Mouse (Mus musculus) heart, postnatal 36 days (tissue): ENCODE data around the gene Acsl1. TPM values are rescaled to one million over a fixed set of nuclear protein-coding genes. Genes with fewer than 3 reads are reported as not detected.

Source experiments
- DNase-seq, 2 experiments: peaks; one replicate each; pipeline ENCODE4 v3.0.0; 2021 to 2022
- intact Hi-C: fragments of 180-260 bp; cut with DNase I; formaldehyde crosslinking; loops from one replicate; pipeline ENCODE4 v1.15.1; 2025
- total RNA-seq, 2 experiments: library from RNA; stranded (reverse); gene quantifications; 2 replicates each; pipeline ENCODE4 v1.2.3; 2021

The Acsl1 gene
- total RNA-seq, 2 experiments from 2014 or later = 996 to 1,034 TPM

DNA sequence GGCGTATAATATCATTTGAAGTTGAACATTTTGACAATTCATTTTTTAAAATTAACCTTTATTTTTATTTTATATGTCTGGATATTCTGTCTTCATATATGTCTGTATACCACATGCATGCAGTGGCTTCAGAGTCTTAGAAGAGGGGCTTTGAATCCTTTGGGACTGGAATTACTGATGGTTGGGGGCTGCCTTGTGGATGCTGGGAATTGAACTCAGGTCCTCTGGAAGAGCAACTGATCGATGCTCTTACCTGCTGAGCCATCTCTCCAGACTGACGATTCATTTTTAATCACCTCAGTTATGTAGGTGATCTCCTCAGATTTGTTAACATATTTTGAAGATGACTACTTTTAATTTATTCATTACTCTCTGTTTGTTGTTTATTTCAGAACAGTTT is 3.3 kb downstream of the Acsl1 start:
- intact Hi-C loops = loop anchor here (5.0 kb wide), 1 partner anchor 73 kb away; no protein-coding TSS in a partner anchor
- DNase-seq = no peak

DNA sequence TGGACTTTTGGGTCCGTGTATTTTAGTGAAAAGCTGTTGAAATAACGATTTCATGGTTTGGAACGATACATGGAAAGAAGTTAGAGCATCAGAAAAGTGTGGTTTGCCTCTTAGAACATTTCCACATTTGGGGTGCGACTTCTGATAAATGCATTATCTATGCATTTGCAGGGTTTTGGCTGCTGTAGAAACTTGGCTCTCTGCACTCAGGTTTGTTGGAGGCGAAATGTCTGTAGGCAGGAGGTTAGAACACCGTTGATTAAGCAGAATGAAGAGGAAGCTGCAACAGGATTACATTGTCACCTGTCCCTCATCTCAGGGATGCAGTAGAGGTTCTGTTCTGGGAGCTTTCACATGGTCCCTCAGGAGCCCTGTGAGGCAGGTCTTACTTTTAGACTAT is 3.8 kb downstream of the Acsl1 start:
- intact Hi-C loops = loop anchor here (5.0 kb wide), 1 partner anchor 73 kb away; no protein-coding TSS in a partner anchor

DNA sequence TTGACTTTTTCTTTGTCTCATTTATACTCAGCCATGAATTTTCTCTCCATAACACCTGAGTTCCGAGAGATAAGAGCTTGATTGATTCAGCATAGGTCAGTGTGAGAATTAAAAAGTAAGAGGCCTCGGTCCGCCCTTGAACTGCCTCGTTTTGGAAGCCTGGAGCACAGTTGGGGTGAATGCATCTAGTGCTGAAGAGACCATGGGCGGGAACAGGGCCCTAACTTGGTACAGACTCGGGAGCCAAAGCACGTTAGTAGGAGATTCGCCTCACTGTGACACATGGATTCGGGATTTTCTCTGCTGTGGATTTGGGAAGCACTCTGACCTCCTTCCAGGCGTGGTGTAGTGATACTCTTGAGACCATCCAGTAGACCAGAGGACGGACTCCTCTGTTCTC is 4.6 kb downstream of the Acsl1 start:
- intact Hi-C loops = no loop called here
- no peak for DNase-seq

More for the DNA sequence above, 3.8 kb downstream of the Acsl1 start:
- DNase-seq = no peak

DNA sequence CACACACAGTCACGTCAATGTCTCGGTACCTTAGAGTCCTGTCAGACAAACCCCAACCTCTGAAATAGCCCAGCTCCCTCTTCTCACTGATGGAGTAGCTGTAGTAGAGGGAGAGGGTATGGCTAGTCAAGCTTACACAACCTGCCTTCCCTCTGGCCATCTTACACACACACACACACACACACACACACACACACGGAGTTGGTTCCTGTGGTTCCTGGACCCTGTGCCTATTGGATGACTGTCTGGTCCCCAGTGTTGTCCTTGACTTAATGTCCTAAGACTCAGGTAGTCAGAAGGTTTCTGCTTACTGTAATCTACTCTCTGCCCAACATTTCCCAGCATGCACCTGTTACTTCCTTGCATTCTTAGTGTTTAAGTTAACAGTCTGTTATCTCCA is 5.1 kb downstream of the Acsl1 start:
- no peak for DNase-seq
- intact Hi-C loops = no loop called here

DNA sequence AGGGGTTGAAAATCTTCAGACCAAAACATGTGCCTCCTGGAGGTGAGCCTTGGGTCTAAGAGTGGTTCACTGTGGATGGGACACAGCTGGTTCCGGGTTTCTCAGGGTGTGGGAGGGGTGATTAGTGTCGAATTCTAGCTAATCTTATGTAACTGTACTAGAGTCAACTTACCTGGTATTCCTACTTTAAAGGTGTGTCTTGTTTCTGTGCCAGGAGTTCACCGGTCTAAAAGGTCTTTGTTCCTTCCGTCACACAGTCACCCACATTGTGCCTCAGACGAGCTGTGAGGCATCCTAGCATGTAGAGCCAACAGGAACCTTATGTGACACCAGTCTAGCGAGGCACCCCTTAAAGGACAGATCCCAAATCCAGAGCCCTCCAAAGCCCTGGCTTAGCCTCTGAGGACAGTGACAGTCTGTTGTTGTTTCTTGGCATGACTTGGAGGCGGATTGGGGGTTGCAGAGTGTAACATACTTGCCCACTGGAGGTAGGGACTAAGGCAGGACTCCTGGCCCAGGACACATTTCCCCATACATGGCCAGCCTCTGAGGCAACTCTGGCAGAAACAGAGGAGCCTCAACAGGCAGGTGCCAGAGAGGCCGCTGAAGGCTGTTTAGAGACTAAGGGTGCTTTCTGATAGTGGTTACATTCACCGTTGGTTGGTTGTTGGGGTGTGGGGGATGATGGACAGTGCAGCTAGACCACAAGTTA is 7.1 kb downstream of the Acsl1 start:
- peak in 1 of 2 experiments; percentile 16 for DNase-seq
- intact Hi-C loops = no loop called here

DNA sequence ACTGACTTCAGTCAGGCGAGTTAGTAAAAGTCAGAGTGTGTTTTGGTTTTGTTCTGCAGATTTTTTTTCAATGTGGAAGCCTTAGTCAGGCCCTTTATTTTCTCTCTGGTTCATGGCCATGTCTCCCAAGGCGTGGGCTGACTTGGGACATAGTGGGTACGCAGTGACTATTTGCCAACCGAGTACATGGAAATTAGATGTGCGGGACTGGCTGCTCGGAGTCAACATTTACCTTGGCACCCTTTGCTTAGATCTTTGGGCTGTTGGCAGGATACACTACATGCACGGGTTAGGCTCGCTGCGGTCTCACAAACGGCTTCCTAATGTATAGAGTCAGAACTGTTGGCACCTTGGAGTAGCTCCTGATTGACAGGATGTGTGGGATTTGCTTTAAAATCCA is 7.9 kb downstream of the Acsl1 start:
- DNase-seq = peak in 1 of 2 experiments; percentile 3
- intact Hi-C loops = no loop called here

DNA sequence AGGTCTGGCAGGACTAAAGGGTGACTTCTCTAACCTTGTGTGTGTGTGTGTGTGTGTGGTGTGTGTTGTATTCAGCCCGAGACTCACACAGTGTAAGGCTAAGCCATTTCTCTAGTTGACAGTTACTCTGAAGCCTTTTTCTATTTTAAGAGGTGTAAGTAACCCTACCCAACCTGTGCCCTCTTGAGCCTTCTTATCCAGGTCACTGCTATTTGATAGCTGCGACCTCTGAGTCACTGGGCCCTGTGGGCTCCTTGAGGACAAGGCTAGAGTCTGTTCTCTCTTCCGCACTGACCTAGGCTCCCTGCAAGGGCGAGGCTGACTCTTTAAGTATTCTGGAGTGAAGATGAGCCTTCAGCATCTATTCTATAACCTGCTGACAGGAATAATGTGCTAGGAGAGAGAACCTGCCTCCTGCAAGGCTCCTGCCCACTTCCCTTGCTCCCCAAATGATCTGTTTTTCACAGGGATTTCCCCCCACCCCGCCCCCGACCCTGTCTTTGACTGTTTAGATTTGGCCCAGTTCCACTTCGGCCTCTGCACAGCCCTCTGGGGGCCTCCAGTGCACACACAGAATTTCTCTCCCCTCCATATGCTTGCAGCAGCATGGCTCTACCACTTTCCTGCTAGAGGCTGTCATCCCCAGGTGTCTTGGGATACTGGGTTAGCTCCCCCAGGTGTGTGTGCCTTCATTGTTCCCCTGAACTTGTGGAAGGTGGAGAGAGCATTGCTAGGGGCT is 9.1 kb downstream of the Acsl1 start:
- peak in 1 of 2 experiments; percentile 15 for DNase-seq
- intact Hi-C loops = no loop called here

DNA sequence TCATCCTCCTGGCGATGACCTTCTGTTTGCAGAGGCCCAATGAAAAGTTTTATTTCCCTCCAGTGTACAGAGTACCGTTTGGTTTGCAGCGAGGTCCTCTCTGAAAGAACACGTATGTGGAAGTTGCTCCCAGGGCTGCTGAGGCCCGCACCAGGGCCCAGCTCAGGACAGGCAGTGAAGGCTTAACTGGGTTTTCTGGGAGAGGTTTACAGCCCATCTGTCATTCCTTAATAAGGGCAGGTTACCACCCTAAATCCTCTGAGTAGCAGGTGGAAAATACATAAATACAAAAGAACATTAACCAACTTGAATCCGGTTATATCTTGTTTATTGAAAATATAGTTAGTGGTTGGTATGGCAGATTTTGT is 9.7 kb downstream of the Acsl1 start:
- no peak for DNase-seq
- intact Hi-C loops = no loop called here

DNA sequence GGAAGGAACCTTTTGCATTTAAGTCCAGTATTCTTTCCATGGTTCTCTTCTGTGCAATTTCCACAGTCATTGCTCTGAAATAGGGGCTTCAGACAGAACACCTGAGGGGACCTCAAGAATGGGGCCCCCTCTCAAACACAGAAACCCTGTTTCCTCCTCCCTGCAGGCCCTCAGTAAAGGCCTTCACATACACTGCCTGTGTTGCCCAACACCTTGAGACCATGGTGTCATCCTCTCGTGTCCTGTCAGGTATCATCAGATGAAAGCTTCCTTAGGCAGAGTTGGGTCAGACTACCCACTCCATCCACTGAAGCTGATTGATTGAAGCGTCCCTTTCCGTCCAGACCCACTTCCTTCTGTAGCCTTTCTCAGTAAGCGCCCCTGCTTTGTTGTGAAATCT is 11.9 kb downstream of the Acsl1 start:
- intact Hi-C loops = no loop called here
- DNase-seq = peak in 1 of 2 experiments; percentile 0

DNA sequence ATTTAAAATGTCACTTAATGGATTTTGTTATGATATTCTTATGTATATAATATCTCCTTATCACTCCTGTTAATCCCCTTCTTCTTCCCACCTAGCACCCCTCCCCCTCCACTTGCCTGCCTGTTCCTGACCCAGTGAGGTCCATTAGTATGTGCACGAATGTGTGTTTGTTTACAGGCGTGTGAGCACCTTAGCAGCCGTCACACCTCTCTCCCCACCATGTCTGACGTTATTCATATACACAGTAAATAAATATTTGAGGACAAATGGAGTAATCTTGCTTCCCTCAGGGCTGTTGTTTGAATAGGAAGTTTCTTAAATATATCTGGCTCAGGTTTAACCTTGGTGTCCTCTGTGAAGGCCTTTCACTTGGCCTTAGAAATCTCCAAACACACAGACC is 12.4 kb downstream of the Acsl1 start:
- intact Hi-C loops = no loop called here

DNA sequence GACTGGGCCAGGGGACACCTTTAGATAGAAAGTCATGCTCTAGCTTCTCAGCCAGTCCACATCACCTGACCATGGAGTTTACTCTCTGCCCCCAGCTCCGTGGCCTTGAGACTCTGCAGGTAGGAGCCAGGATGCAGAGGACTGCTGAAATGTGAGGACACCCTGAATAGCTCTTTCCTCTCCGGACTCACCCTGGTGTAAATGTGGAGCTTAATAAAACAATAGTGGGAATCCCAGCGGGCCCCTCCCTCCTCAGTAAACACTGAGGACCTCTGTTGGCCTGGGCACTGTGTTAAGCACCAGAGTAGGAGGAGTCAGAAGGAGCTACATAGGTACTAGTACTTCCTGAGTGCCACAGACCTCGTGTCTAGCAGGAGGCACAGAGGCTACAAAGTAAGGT is 13.2 kb downstream of the Acsl1 start:
- intact Hi-C loops = no loop called here
- peak in 1 of 2 experiments; percentile 1 for DNase-seq

More for the DNA sequence above, 12.4 kb downstream of the Acsl1 start:
- no peak for DNase-seq

DNA sequence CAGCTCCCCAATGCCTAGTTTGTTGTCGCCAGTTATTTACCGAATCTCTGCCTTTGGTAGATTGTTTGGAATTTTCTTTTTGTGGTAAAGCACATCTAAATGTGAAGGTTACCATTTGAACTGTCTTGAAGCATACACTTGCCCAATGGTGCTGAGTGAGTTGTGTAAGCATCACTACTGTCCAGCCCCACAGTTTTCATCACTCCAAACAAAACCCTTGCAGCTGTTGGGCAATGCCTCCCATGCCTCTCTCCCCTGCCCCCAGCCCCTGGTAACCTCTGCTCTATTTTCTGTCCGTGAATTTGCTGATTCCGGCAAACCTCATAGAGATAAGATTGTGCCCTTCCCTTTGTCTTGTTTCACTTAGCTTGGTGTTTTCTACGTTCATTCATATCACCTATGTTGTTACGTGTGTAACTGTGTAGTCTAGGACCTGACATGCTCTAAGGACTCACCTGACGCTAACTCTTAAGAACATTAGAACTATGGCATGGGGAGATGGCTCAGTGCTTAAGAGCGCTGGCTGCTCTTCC is 14.2 kb downstream of the Acsl1 start:
- intact Hi-C loops = no loop called here
- DNase-seq = peak; percentile 0 to 1

DNA sequence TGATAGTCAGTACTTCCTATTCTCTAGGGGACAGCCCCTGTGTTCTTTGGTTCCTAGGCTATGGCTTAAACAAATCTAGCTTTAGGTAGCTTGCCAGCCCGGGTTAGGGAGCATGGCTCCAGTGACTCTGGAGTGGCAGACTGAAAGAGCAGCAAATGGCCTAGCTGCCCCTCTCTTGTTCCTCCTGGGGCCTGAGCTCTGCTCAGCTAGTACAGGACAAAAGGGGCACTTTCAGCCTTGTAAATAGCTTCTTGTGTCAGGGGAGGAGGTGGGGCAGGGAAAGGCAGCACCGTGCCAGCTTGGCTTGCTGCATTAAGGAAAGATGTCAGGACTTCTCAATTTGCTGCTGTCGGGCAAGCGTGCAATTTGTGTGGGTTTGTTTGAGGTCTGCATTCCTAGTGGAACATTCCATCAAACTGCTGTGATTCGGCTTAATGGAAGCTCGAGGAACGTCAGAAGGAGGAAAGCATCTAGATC is 17.3 kb downstream of the Acsl1 start:
- intact Hi-C loops = no loop called here
- DNase-seq = peak in 1 of 2 experiments; percentile 4

DNA sequence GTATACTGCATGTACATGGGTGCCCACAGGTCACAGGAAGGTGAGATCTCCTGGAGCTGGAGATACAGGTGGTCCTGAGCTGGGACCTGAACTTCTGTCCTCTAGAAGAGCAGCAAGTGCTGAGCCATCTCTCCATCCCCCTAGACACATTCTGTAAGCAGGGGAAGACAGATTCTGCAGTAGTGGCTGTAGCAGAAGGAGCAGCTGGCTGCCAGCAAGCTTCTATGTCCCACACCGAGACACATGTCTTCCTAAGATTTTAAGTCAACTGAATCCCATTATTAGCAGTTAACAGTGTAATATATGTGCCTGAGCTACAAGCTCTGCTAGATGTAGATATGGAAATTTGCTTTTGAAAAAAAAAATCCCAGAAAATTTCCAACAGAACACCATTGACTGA is 18.4 kb downstream of the Acsl1 start:
- DNase-seq = no peak
- intact Hi-C loops = no loop called here

DNA sequence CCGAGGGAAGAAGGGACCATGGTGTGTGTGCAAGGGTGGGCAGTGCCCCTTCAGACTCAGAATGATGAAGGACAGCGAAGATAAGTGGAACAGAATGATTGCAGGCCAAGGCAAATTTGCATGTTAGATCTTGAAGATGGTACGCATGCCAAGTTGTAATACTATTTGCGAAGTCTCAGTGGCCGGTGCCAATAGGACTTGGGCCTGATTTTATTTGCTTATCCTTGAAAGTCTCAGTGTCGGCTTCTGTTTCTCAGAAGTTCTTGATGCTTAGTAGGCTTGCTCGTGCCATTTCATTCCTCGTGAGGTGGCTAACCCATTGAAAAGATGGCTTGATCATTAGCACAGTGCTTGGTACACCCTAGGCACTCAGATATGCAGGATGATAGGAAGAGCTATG is 19.4 kb downstream of the Acsl1 start:
- intact Hi-C loops = loop anchor here (5.0 kb wide), 1 partner anchor 78 kb away; no protein-coding TSS in a partner anchor
- DNase-seq = no peak

DNA sequence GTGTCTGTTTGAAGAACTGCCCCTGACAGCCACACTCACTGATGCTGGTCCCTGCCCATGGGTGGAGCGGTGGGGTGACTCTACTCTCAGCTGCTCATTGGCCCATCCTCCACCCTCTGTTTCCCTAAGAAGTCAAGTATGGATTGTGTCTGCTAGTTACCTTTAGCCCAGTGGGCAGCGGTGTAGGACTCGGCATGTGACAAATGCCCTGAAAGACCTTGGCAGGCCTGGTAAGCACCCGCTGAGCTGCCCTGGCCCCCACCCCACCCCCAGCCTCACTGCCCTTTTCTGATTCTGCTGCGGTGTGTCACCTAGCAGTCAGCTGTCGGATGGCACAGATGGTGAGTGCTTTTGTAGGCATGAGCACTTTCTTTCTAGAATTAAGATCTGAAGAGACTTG is 20.0 kb downstream of the Acsl1 start:
- no peak for DNase-seq

DNA sequence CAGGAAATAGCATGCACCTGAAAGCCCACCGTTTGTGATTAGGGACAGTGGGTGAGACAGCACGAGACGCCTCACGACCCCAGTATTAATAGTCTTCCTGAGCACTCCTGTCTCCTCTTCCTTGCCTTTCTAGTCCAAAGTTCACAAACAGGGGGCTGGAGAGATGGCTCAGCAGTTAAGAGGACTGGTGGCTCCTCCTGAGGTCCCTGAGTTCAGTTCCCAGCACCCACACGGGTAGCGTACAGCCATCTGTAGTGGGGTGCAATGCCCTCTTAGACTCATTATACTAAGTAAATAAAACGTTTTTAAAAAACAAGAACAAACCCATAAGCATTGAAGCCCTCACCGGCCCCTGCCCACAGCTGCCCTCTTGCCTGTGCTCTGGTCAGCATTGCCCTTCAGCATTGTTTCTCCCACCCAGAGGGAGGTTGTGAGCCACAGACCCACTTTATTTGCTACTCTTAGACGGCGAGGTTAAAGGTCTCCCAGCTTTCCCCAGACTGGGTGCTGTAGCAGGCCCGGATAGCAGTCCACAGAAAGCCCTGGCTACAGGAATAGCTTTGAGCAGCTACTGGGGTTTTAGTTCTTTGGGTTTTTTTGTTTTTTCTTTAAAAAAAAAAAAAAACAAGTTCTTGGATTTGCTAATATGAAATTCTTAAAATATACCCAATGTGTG is 22.8 kb downstream of the Acsl1 start:
- intact Hi-C loops = loop anchor here (5.0 kb wide), 1 partner anchor 81 kb away; no protein-coding TSS in a partner anchor
- no peak for DNase-seq

More for the DNA sequence above, 20.0 kb downstream of the Acsl1 start:
- intact Hi-C loops = loop anchor here (5.0 kb wide), 1 partner anchor 79 kb away; no protein-coding TSS in a partner anchor

DNA sequence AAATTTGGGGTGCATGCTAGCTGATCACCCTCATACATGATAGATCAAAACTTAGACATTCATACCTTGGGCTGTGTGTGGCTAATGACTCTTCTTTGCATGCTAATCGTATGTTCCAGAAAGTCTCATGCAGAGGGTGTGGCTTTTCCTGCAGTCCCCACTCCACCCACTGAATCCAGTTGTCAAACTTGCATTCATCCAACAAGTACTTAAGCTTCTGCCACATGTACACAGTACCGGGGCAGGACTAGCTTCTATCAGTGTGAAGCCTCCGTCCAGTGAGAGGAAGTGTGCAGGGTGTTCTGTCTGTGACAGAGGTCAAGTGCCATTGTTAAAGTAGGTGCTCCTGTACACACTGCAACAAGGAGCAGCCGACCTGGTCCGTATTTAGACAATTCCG is 26.0 kb downstream of the Acsl1 start:
- intact Hi-C loops = loop anchor here (2.0 kb wide), 1 partner anchor 24 kb away; no protein-coding TSS in a partner anchor
- no peak for DNase-seq

DNA sequence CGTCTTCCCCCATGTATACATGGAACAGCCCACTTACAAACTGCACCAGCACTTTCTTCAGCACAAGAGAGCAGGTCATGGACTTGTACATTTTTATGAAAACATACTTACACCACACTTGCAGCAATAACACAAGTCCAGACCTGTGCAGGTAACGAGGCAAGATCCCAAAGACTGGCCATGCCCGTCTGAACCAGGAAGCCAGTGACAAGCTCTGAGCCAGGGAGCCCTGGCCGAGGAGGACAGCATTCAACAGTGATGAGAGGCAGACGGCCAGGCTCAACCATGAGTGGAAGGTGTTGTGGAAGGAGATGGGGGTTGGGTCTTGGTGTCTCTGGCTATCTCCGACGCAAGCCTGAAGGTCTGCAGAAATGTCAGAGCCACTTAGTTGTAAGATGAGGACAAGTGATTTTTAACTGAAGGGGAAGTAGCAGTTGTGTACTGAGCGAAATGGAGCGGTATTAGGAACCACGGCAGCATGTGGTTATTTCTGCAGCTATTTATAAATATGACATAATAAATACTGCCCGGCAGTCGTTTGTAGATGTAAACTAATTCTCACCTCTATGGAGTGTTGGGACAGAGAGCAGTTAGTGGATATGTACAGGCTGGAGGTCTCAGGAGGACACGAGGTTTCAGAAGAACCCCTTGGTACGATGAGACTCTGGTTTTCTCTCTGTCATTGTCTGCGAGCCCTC is 26.6 kb downstream of the Acsl1 start:
- no peak for DNase-seq

More for the DNA sequence above, 26.6 kb downstream of the Acsl1 start:
- intact Hi-C loops = loop anchor here (2.0 kb wide), 1 partner anchor 25 kb away; no protein-coding TSS in a partner anchor
